Mouse (Mus musculus): ENCODE measurements around the gene Smoc1. TPM values are rescaled to one million over a fixed set of nuclear protein-coding genes. Genes with fewer than 3 reads are reported as not detected.

Smoc1 gene
- polyA plus RNA-seq, 1 experiment from 2014 or later = 7.9 TPM

GRCm38 (mm10) chr12:80995326-80995725 lies 31.3 kb upstream of the Smoc1 start:
- ATAC-seq (ENCODE audit: insufficient read depth, low FRiP score) = no peak
- WGBS = 85% methylated on average over 4 of the region's 4 CpGs
- no peaks in the 10 kb centered on the region for H3K36me3 ChIP-seq (ENCODE audit: control insufficient read depth, insufficient read depth, low read length)
- no peak overlapping the region for H3K9ac ChIP-seq (ENCODE audit: low read length)
- H3K9me3 ChIP-seq (replicated peaks; ENCODE audit: control insufficient read depth, low read length) = no peaks in the 10 kb centered on the region
- H3K4me1 ChIP-seq (ENCODE audit: control insufficient read depth, insufficient read depth, low read length) = 0 out of 2 replicates have a peak, but pooled peaks cover 3% of the 10 kb centered on the region
- H3K27me3 ChIP-seq (ENCODE audit: control insufficient read depth, insufficient read depth, low read length) = 0 out of 2 replicates have a peak, but pooled peaks cover 3% of the 10 kb centered on the region
- H3K4me3 ChIP-seq (replicated peaks; ENCODE audit: low read length) = no peak overlapping the region
- no peak overlapping the region for H3K27ac ChIP-seq (ENCODE audit: low read length)
- H3K4me2 ChIP-seq (ENCODE audit: low read depth, low read length) = no peak overlapping the region

- Histone ChIP-seq H3K9me3 (replicated peaks; ENCODE audit: control insufficient read depth, low read length) (no peaks in the 10 kb centered on the region), H3K36me3 (ENCODE audit: control insufficient read depth, insufficient read depth, low read length) (no peaks in the 10 kb centered on the region), H3K27ac (ENCODE audit: low read length) (no peak overlapping the region), H3K4me3 (replicated peaks; ENCODE audit: low read length) (no peak overlapping the region), H3K27me3 (ENCODE audit: control insufficient read depth, insufficient read depth, low read length) (0 out of 2 replicates have a peak, but pooled peaks cover 3% of the 10 kb centered on the region), H3K4me1 (ENCODE audit: control insufficient read depth, insufficient read depth, low read length) (0 out of 2 replicates have a peak, but pooled peaks cover 3% of the 10 kb centered on the region), H3K9ac (ENCODE audit: low read length) (no peak overlapping the region), H3K4me2 (ENCODE audit: low read depth, low read length) (no peak overlapping the region)
- 74% methylated on average over 4 of the region's 4 CpGs for WGBS
- no peak for ATAC-seq (ENCODE audit: insufficient read depth, low FRiP score)
These were observed 29.0 kb upstream of the Smoc1 start for GRCm38 (mm10) chr12:80997652-80998051.

GRCm38 (mm10) chr12:80998528-80999221 lies 27.9 kb upstream of the Smoc1 start:
- Histone ChIP-seq H3K27me3 (ENCODE audit: control insufficient read depth, insufficient read depth, low read length) (0 out of 2 replicates have a peak, but pooled peaks cover 3% of the 10 kb centered on the region), H3K27ac (ENCODE audit: low read length) (no peak overlapping the region), H3K9ac (ENCODE audit: low read length) (0 out of 2 replicates have a peak overlapping the region, but pooled peaks have one; percentile 37), H3K4me3 (replicated peaks; ENCODE audit: low read length) (peak overlapping the region; percentile 23), H3K9me3 (replicated peaks; ENCODE audit: control insufficient read depth, low read length) (no peaks in the 10 kb centered on the region), H3K4me1 (ENCODE audit: control insufficient read depth, insufficient read depth, low read length) (0 out of 2 replicates have a peak, but pooled peaks cover 3% of the 10 kb centered on the region), H3K4me2 (ENCODE audit: low read depth, low read length) (peak overlapping the region; percentile 34), H3K36me3 (ENCODE audit: control insufficient read depth, insufficient read depth, low read length) (no peaks in the 10 kb centered on the region)
- WGBS = 9% methylated on average over 33 of the region's 33 CpGs
- no peak; the same call in 1 of the 2 replicates for ATAC-seq (ENCODE audit: insufficient read depth, low FRiP score)

- H3K27me3 ChIP-seq (ENCODE audit: control insufficient read depth, insufficient read depth, low read length) = 0 out of 2 replicates have a peak, but pooled peaks cover 3% of the 10 kb centered on the region
- no peak overlapping the region for H3K4me2 ChIP-seq (ENCODE audit: low read depth, low read length)
- H3K4me1 ChIP-seq (ENCODE audit: control insufficient read depth, insufficient read depth, low read length) = 0 out of 2 replicates have a peak, but pooled peaks cover 3% of the 10 kb centered on the region
- ATAC-seq (ENCODE audit: insufficient read depth, low FRiP score) = no peak; the same call in 1 of the 2 replicates
- H3K36me3 ChIP-seq (ENCODE audit: control insufficient read depth, insufficient read depth, low read length) = no peaks in the 10 kb centered on the region
- H3K4me3 ChIP-seq (replicated peaks; ENCODE audit: low read length) = no peak overlapping the region
- H3K9me3 ChIP-seq (replicated peaks; ENCODE audit: control insufficient read depth, low read length) = no peaks in the 10 kb centered on the region
- WGBS = 61% methylated on average over 4 of the region's 4 CpGs
- H3K27ac ChIP-seq (ENCODE audit: low read length) = no peak overlapping the region
- no peak overlapping the region for H3K9ac ChIP-seq (ENCODE audit: low read length)
These were observed 25.7 kb upstream of the Smoc1 start for GRCm38 (mm10) chr12:81000924-81001323.

GRCm38 (mm10) chr12:81002841-81003635 lies 23.6 kb upstream of the Smoc1 start:
- H3K4me2 ChIP-seq (ENCODE audit: low read depth, low read length) = no peak overlapping the region
- ATAC-seq (ENCODE audit: insufficient read depth, low FRiP score) = no peak
- 41% methylated on average over 13 of the region's 13 CpGs for WGBS

GRCm38 (mm10) chr12:81009813-81010212 lies 16.8 kb upstream of the Smoc1 start:
- 11% methylated on average over 3 of the region's 3 CpGs for WGBS
- no peak overlapping the region for H3K4me2 ChIP-seq (ENCODE audit: low read depth, low read length)
- peak; percentile 44; the same call in 1 of the 2 replicates for ATAC-seq (ENCODE audit: insufficient read depth, low FRiP score)

More at GRCm38 (mm10) chr12:81002841-81003635, 23.6 kb upstream of the Smoc1 start:
- Histone ChIP-seq H3K9ac (ENCODE audit: low read length) (no peak overlapping the region), H3K27me3 (ENCODE audit: control insufficient read depth, insufficient read depth, low read length) (0 out of 2 replicates have a peak, but pooled peaks cover 3% of the 10 kb centered on the region), H3K36me3 (ENCODE audit: control insufficient read depth, insufficient read depth, low read length) (no peaks in the 10 kb centered on the region), H3K4me3 (replicated peaks; ENCODE audit: low read length) (no peak overlapping the region), H3K9me3 (replicated peaks; ENCODE audit: control insufficient read depth, low read length) (no peaks in the 10 kb centered on the region), H3K27ac (ENCODE audit: low read length) (no peak overlapping the region), H3K4me1 (ENCODE audit: control insufficient read depth, insufficient read depth, low read length) (0 out of 2 replicates have a peak, but pooled peaks cover 3% of the 10 kb centered on the region)

GRCm38 (mm10) chr12:81011994-81012393 lies 14.6 kb upstream of the Smoc1 start:
- no peaks in the 10 kb centered on the region for H3K9me3 ChIP-seq (replicated peaks; ENCODE audit: control insufficient read depth, low read length)
- H3K4me2 ChIP-seq (ENCODE audit: low read depth, low read length) = no peak overlapping the region
- H3K9ac ChIP-seq (ENCODE audit: low read length) = no peak overlapping the region
- WGBS = 86% methylated on average over 2 of the region's 2 CpGs
- ATAC-seq (ENCODE audit: insufficient read depth, low FRiP score) = no peak
- H3K27me3 ChIP-seq (ENCODE audit: control insufficient read depth, insufficient read depth, low read length) = no peaks in the 10 kb centered on the region
- H3K36me3 ChIP-seq (ENCODE audit: control insufficient read depth, insufficient read depth, low read length) = no peaks in the 10 kb centered on the region
- no peak overlapping the region for H3K4me3 ChIP-seq (replicated peaks; ENCODE audit: low read length)
- H3K27ac ChIP-seq (ENCODE audit: low read length) = no peak overlapping the region
- H3K4me1 ChIP-seq (ENCODE audit: control insufficient read depth, insufficient read depth, low read length) = peaks cover 7% of the 10 kb centered on the region; the same call in 1 of the 2 replicates

More at GRCm38 (mm10) chr12:81009813-81010212, 16.8 kb upstream of the Smoc1 start:
- no peaks in the 10 kb centered on the region for H3K36me3 ChIP-seq (ENCODE audit: control insufficient read depth, insufficient read depth, low read length)
- no peaks in the 10 kb centered on the region for H3K9me3 ChIP-seq (replicated peaks; ENCODE audit: control insufficient read depth, low read length)
- no peak overlapping the region for H3K9ac ChIP-seq (ENCODE audit: low read length)
- peaks cover 7% of the 10 kb centered on the region; the same call in 1 of the 2 replicates for H3K4me1 ChIP-seq (ENCODE audit: control insufficient read depth, insufficient read depth, low read length)
- no peak overlapping the region for H3K4me3 ChIP-seq (replicated peaks; ENCODE audit: low read length)
- H3K27me3 ChIP-seq (ENCODE audit: control insufficient read depth, insufficient read depth, low read length) = no peaks in the 10 kb centered on the region
- H3K27ac ChIP-seq (ENCODE audit: low read length) = no peak overlapping the region

- Histone ChIP-seq H3K36me3 (ENCODE audit: control insufficient read depth, insufficient read depth, low read length) (no peaks in the 10 kb centered on the region), H3K4me3 (replicated peaks; ENCODE audit: low read length) (no peak overlapping the region), H3K9me3 (replicated peaks; ENCODE audit: control insufficient read depth, low read length) (no peaks in the 10 kb centered on the region), H3K4me1 (ENCODE audit: control insufficient read depth, insufficient read depth, low read length) (peaks cover 7% of the 10 kb centered on the region; the same call in 1 of the 2 replicates), H3K4me2 (ENCODE audit: low read depth, low read length) (no peak overlapping the region), H3K27me3 (ENCODE audit: control insufficient read depth, insufficient read depth, low read length) (no peaks in the 10 kb centered on the region), H3K9ac (ENCODE audit: low read length) (no peak overlapping the region), H3K27ac (ENCODE audit: low read length) (no peak overlapping the region)
- WGBS = 67% methylated on average over 11 of the region's 11 CpGs
- ATAC-seq (ENCODE audit: insufficient read depth, low FRiP score) = no peak
These were observed 13.1 kb upstream of the Smoc1 start for GRCm38 (mm10) chr12:81013496-81013895.

GRCm38 (mm10) chr12:81017624-81018023 lies 9.0 kb upstream of the Smoc1 start:
- Histone ChIP-seq H3K27me3 (ENCODE audit: control insufficient read depth, insufficient read depth, low read length) (no peaks in the 10 kb centered on the region), H3K4me1 (ENCODE audit: control insufficient read depth, insufficient read depth, low read length) (no peaks in the 10 kb centered on the region), H3K4me3 (replicated peaks; ENCODE audit: low read length) (no peak overlapping the region), H3K36me3 (ENCODE audit: control insufficient read depth, insufficient read depth, low read length) (no peaks in the 10 kb centered on the region), H3K27ac (ENCODE audit: low read length) (no peak overlapping the region), H3K9me3 (replicated peaks; ENCODE audit: control insufficient read depth, low read length) (no peaks in the 10 kb centered on the region), H3K9ac (ENCODE audit: low read length) (no peak overlapping the region), H3K4me2 (ENCODE audit: low read depth, low read length) (no peak overlapping the region)
- 88% methylated on average over 12 of the region's 12 CpGs for WGBS
- no peak for ATAC-seq (ENCODE audit: insufficient read depth, low FRiP score)
